Mouse (Mus musculus): ENCODE results near the gene Zfp14. TPM values are rescaled to one million over a fixed set of nuclear protein-coding genes. Genes with fewer than 3 reads are reported as not detected.

Zfp14 gene
- total and polyA plus RNA-seq, 3 experiments, result 0.34 to 0.54 (median 0.34) TPM

DNA sequence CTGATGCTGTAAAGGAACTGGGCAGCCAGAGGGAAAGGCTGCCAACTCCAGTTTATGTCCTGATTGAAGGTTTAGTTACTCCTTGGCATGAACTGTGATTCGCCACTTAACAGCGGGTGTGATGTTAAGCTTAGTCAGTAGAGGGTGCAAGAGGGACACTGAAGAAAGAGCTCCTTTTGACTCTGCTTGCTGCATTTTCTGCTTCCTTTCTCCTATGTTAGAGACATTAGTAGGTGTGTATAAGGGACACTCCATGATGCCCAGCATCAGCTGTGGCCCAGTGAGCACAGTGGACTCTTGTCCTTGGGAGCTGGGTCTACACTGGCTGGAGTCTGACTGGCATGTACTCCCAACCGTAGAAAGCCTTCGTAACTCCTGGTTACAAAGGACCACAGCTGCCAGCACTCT lies 38.2 kb downstream of the Zfp14 start:
- peak; percentile 46 for DNase-seq (ENCODE audit: extremely low read depth)
- dilution Hi-C loops (cut with MboI; ENCODE audit: extremely low pct_ligation_motif_present, extremely low pct_unique_long_range_greater_than_20kb, low sequenced_read_pairs) (no loop called here), in situ Hi-C loops (cut with MboI; ENCODE audit: low pct_ligation_motif_present, low pct_unique_long_range_greater_than_20kb, low sequenced_read_pairs) (no loop called here)
- Histone ChIP-seq H3K4me3 (replicated peaks in 1 of 3; ENCODE audit: low read depth in 2 of 3, low read length in 2 of 3, poor library complexity in 1 of 3) (no peak overlapping the region), H3K9me3 (replicated peaks; ENCODE audit: low read length) (no peaks in the 10 kb centered on the region), H3K36me3 (replicated peaks in 1 of 2; ENCODE audit: control insufficient read depth in 1 of 2, insufficient read depth in 1 of 2, low read length in 1 of 2) (peaks cover 53 to 87% of the 10 kb centered on the region in 2 experiments), H3K4me1 (ENCODE audit: control insufficient read depth in 1 of 2, insufficient read depth in 2 of 2) (peaks cover 0 to 5% of the 10 kb centered on the region in 2 experiments; a peak in 2 of 4 replicates), H3K27ac (ENCODE audit: insufficient read depth, low read depth) (no peak overlapping the region), H3K9ac (ENCODE audit: insufficient read depth, low read depth) (no peak overlapping the region), H3K4me2 (ENCODE audit: insufficient read depth, low read depth, poor library complexity, severe bottlenecking) (no peak overlapping the region), H3K27me3 (replicated peaks) (no peaks in the 10 kb centered on the region), H3K79me2 (replicated peaks; ENCODE audit: control insufficient read depth, extremely low read depth, insufficient read depth, poor library complexity, severe bottlenecking) (no peaks in the 10 kb centered on the region; the same call in none of the 2 replicates)
- TF ChIP-seq UBTF (IDR thresholded peaks at IDR 0.05; ENCODE audit: low read depth, low read length), result no peak
- TF ChIP-seq CTCF (conservative IDR thresholded peaks at IDR 0.05 in 1 of 2, IDR thresholded peaks at IDR 0.05 in 1 of 2; ENCODE audit: low read depth in 2 of 2, low read length in 2 of 2), result peak; percentile 70 to 75
- TF ChIP-seq USF2 (conservative IDR thresholded peaks at IDR 0.05; ENCODE audit: low read depth, low read length), result no peak
- TF ChIP-seq MEF2A (IDR thresholded peaks at IDR 0.05; ENCODE audit: borderline replicate concordance, low read depth, low read length), result no peak
- TF ChIP-seq SMC3 (IDR thresholded peaks at IDR 0.05; ENCODE audit: low read depth, low read length), result peak; percentile 55
- peak; percentile 72 for TF ChIP-seq RAD21 (IDR thresholded peaks at IDR 0.05; ENCODE audit: low read depth, low read length)

DNA sequence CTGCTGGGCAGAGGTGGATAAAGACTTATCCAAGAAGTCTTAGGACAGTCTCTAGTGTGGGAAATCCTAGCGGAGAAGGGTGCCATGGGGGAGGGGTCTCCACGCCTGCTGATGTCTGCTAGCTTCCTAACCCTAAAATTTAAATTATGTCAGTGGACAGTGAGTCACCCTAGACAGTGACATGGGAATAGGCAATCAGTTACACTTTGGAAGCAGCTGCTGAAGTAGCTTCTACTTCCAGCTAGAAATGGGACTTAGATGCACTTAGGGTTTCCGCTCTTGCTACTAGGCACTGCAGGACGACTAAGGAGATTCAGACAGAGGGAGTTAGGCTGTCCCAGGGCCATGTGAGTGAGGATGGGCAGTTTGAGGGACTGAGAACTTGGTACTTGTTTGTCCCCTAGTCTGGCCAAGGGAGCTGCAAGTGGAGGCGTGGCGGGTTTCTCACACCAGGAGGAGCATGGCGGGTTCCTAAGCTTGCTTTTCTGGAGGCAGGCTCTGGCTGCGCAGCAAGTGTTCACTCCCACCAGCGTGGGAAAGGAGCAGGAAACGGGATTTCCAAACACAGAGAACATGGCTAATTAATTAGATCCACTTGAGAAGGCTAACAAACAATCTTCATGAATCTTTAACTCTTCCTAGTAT lies 40.5 kb downstream of the Zfp14 start:
- Histone ChIP-seq H3K9ac (ENCODE audit: insufficient read depth, low read depth) (no peak overlapping the region), H3K27ac (ENCODE audit: insufficient read depth, low read depth) (no peak overlapping the region), H3K4me1 (ENCODE audit: control insufficient read depth in 1 of 2, insufficient read depth in 2 of 2) (peaks cover 0 to 6% of the 10 kb centered on the region in 2 experiments; a peak in 2 of 4 replicates), H3K36me3 (replicated peaks in 1 of 2; ENCODE audit: control insufficient read depth in 1 of 2, insufficient read depth in 1 of 2, low read length in 1 of 2) (peaks cover 56 to 88% of the 10 kb centered on the region in 2 experiments), H3K27me3 (replicated peaks) (no peaks in the 10 kb centered on the region), H3K4me3 (replicated peaks in 1 of 3; ENCODE audit: low read depth in 2 of 3, low read length in 2 of 3, poor library complexity in 1 of 3) (no peak overlapping the region), H3K79me2 (replicated peaks; ENCODE audit: control insufficient read depth, extremely low read depth, insufficient read depth, poor library complexity, severe bottlenecking) (no peaks in the 10 kb centered on the region; the same call in none of the 2 replicates), H3K9me3 (replicated peaks; ENCODE audit: low read length) (no peaks in the 10 kb centered on the region), H3K4me2 (ENCODE audit: insufficient read depth, low read depth, poor library complexity, severe bottlenecking) (no peak overlapping the region)
- no peak for DNase-seq (ENCODE audit: extremely low read depth)
- in situ Hi-C loops (cut with MboI; ENCODE audit: low pct_ligation_motif_present, low pct_unique_long_range_greater_than_20kb, low sequenced_read_pairs), result no loop called here
- dilution Hi-C loops (cut with MboI; ENCODE audit: extremely low pct_ligation_motif_present, extremely low pct_unique_long_range_greater_than_20kb, low sequenced_read_pairs), result no loop called here
- TF ChIP-seq KAT2A (IDR thresholded peaks at IDR 0.05; ENCODE audit: insufficient replicate concordance, low read length), result no peak
- TF ChIP-seq E2F4 (IDR thresholded peaks at IDR 0.05; ENCODE audit: insufficient replicate concordance, low read depth, low read length), result no peak

DNA sequence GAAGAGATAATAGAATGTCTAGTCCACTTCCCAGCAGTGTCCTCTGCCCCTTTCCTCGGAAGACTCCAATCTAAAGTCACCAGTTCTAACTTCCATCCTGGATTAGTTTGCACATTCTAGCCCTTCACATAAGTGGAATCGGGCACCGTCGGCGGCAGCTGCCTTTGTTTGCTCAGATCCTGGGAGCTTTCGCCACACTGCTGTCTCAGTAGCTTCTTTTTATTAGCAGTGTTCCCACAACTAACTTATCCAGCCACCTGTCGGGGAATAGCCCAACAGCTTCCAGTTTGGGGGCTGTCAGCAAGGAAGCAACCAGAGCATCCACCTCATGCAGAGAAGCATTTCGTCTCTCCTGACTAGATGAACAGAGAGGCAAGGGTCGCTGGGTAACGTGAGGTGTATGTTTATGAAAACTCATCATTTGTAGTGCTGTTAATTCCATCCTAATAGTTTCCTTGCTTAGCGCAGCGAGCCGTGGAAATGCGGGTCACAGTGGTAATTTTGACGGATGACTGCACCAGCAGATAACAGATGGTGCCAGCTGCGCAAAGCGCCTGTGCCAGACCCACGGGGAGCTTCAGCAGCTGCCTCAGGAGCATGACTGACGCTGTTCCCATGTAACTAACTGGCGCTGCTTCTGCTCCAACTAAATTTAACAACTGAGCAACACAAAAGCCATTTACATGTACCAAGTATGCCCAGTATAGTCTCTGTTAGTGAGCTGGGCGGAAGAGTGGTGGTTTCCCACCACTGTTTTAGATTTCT lies 41.7 kb downstream of the Zfp14 start:
- dilution Hi-C loops (cut with MboI; ENCODE audit: extremely low pct_ligation_motif_present, extremely low pct_unique_long_range_greater_than_20kb, low sequenced_read_pairs) (no loop called here), in situ Hi-C loops (cut with MboI; ENCODE audit: low pct_ligation_motif_present, low pct_unique_long_range_greater_than_20kb, low sequenced_read_pairs) (no loop called here)
- DNase-seq (ENCODE audit: extremely low read depth), result no peak
- Histone ChIP-seq H3K36me3 (replicated peaks in 1 of 2; ENCODE audit: control insufficient read depth in 1 of 2, insufficient read depth in 1 of 2, low read length in 1 of 2) (peaks cover 54 to 87% of the 10 kb centered on the region in 2 experiments), H3K4me3 (replicated peaks in 1 of 3; ENCODE audit: low read depth in 2 of 3, low read length in 2 of 3, poor library complexity in 1 of 3) (no peak overlapping the region), H3K9me3 (replicated peaks; ENCODE audit: low read length) (no peaks in the 10 kb centered on the region), H3K79me2 (replicated peaks; ENCODE audit: control insufficient read depth, extremely low read depth, insufficient read depth, poor library complexity, severe bottlenecking) (no peaks in the 10 kb centered on the region; the same call in 1 of the 2 replicates), H3K27ac (ENCODE audit: insufficient read depth, low read depth) (no peak overlapping the region), H3K4me2 (ENCODE audit: insufficient read depth, low read depth, poor library complexity, severe bottlenecking) (no peak overlapping the region), H3K27me3 (replicated peaks) (no peaks in the 10 kb centered on the region), H3K4me1 (ENCODE audit: control insufficient read depth in 1 of 2, insufficient read depth in 2 of 2) (peaks cover 0 to 6% of the 10 kb centered on the region in 2 experiments; a peak in 2 of 4 replicates), H3K9ac (ENCODE audit: insufficient read depth, low read depth) (no peak overlapping the region)
- TF ChIP-seq RAD21 (IDR thresholded peaks at IDR 0.05; ENCODE audit: low read depth, low read length) (no peak), JUND (conservative IDR thresholded peaks at IDR 0.05; ENCODE audit: low read depth, low read length) (no peak)

Measured in CH12.LX (cell line).